Mouse (Mus musculus) ES-E14 (cell line): ENCODE data around the gene Jak2. TPM values are rescaled to one million over a fixed set of nuclear protein-coding genes. Genes with fewer than 3 reads are reported as not detected.

Experiments
- DNase-seq: peaks from one replicate; pipeline ENCODE4 v3.0.0-alpha.2; 2013; ENCODE audit warnings: low read depth, low spot score
- H3K27ac ChIP-seq: 2 replicates; pipeline ENCODE4 v1.5.1; 2012; ENCODE audit warnings: low read depth, mild to moderate bottlenecking, low read length, moderate library complexity, mixed read lengths; ENCODE audit not compliant: poor library complexity, insufficient read depth, severe bottlenecking
- H3K36me3 ChIP-seq: 2 replicates; pipeline ENCODE4 v1.6.1; 2012; ENCODE audit warnings: mild to moderate bottlenecking, low read length, moderate library complexity, mixed read lengths; ENCODE audit not compliant: control insufficient read depth, poor library complexity, insufficient read depth, severe bottlenecking
- H3K4me1 ChIP-seq, 2 experiments: fragments of 150-350 bp in 1 of 2; sonication (generic) in 1 of 2; 2 replicates each; pipeline ENCODE4 v1.6.1; 2012; ENCODE audit warnings: low read length in 2 of 2, mild to moderate bottlenecking in 1 of 2, mixed read lengths in 1 of 2; ENCODE audit not compliant: control insufficient read depth in 2 of 2, insufficient read depth in 2 of 2, poor library complexity in 1 of 2
- H3K4me3 ChIP-seq, 2 experiments: fragments of 150-350 bp in 1 of 2; sonication (generic) in 1 of 2; 2 replicates each; pipeline ENCODE4 v1.5.1; 2012; ENCODE audit warnings: low read length in 2 of 2, low read depth in 1 of 2, mild to moderate bottlenecking in 1 of 2, mixed read lengths in 1 of 2; ENCODE audit not compliant: insufficient read depth in 1 of 2, poor library complexity in 1 of 2, severe bottlenecking in 1 of 2
- H3K9ac ChIP-seq: 2 replicates; pipeline ENCODE4 v1.6.1; 2012; ENCODE audit warnings: low read depth, mild to moderate bottlenecking, low read length, mixed read lengths; ENCODE audit not compliant: poor library complexity, insufficient read depth, severe bottlenecking
- H3K9me3 ChIP-seq: fragments of 150-350 bp; sonication (generic); 2 replicates; pipeline ENCODE4 v1.6.1; 2012; ENCODE audit warnings: low read depth, mild to moderate bottlenecking, low read length; ENCODE audit not compliant: control insufficient read depth, insufficient read depth
- CHD2 ChIP-seq: IDR thresholded peaks from 2 replicates; pipeline ENCODE4 v1.6.1; 2014; ENCODE audit warnings: mild to moderate bottlenecking, low read depth, low read length, inconsistent platforms
- HCFC1 ChIP-seq: IDR thresholded peaks from 2 replicates; pipeline ENCODE4 v1.6.1; 2012; ENCODE audit warnings: low read length, inconsistent platforms, borderline replicate concordance; ENCODE audit not compliant: insufficient read depth
- MAFK ChIP-seq: IDR thresholded peaks from 2 replicates; pipeline ENCODE4 v1.6.1; 2014; ENCODE audit warnings: mild to moderate bottlenecking, low read depth, low read length, inconsistent platforms; ENCODE audit not compliant: insufficient read depth
- ZC3H11A ChIP-seq: IDR thresholded peaks from 2 replicates; pipeline ENCODE4 v1.6.1; 2012; ENCODE audit warnings: low read depth, mild to moderate bottlenecking, inconsistent platforms, low read length, borderline replicate concordance
- ZNF384 ChIP-seq: IDR thresholded peaks from 2 replicates; pipeline ENCODE4 v1.6.1; 2012; ENCODE audit warnings: low read depth, low read length, inconsistent platforms
- in situ Hi-C, 2 experiments: fragments of 600-800 bp; cut with MboI; formaldehyde crosslinking; loops; one replicate each; pipeline ENCODE4 v1.15.1; 2025; ENCODE audit warnings: low sequenced_read_pairs in 2 of 2, inconsistent platforms in 1 of 2; ENCODE audit not compliant: unreplicated experiment in 2 of 2
- total RNA-seq: library from RNA; depleted of rRNA; stranded (reverse); fragments of 300-350 nt; gene quantifications from 2 replicates; pipeline ENCODE4 v1.2.3, GENCODE M21; 2012

Gene Jak2
- total RNA-seq, 1 experiment: 12.2 TPM

DNA sequence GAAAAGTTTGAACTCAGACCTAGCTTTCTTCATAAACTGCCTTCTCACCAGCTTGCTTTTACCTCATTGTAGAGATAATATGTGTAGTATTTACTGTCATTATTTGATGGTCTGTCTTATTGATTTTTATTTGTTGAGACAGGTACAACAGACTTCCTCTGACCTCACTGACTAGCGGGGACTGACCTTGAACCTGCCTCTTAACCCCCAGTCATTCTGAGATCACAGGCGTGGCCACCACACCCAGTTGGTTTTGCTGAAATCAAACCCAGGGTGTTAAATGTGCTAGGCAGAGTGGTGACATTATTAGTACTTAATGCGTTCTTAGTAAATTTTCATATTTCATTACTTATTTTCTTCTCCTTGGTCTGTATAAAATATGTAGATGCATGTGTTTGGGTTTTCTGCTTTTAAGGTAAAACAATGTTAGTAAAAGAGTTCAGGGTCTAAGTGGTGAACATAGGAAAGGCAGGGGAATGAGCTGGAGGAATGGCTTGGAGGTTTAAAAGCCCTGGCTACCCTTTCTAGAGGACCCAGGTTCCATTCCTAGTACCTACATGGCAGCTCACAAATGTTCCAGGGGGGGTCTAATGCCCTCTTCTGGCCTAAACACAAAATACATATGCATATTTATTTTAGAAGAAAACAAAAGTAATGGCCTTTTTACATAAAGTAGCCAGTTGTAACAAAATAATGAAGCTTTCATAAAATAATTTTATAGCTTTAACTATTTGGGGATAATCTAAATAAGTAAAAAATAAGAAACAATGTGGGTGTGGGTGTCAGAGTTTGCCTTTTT lies 20.6 kb downstream of the Jak2 start:
- Histone ChIP-seq H3K4me1 (peaks cover 6 to 12% of the 10 kb centered on the region in 2 experiments; a peak in 3 of 4 replicates), H3K9me3 (no peaks in the 10 kb centered on the region), H3K36me3 (no peaks in the 10 kb centered on the region), H3K27ac (0 out of 2 replicates have a peak overlapping the region, but pooled peaks have one; percentile 47), H3K4me3 (no peak overlapping the region), H3K9ac (no peak overlapping the region)
- in situ Hi-C loops: no loop called here
- TF ChIP-seq HCFC1 (no peak), CHD2 (no peak), MAFK (no peak), ZNF384 (no peak; the same call in 1 of the 2 replicates), ZC3H11A (no peak)
- no peak for DNase-seq

DNA sequence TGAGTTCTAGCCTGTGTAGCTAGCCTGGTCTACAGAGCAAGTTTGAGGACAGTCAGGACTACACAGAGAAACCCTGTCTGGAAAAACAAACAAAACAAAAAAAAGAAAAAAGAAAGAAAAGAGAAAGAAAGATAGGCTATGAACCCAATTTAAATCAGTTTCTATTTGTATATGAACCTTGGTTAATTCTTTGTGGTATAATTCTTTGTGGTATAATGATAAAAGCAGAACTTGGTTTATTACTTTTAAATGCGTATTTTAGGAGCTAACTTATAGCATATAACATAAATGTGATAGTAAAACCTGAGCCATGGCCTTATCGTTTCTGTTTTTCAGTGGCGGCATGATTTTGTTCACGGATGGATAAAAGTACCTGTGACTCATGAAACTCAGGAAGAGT lies 24.8 kb downstream of the Jak2 start:
- Histone ChIP-seq H3K27ac (no peak overlapping the region), H3K36me3 (no peaks in the 10 kb centered on the region), H3K4me3 (no peak overlapping the region), H3K4me1 (peaks cover 0 to 6% of the 10 kb centered on the region in 2 experiments; a peak in 2 of 4 replicates), H3K9me3 (no peaks in the 10 kb centered on the region), H3K9ac (no peak overlapping the region)
- TF ChIP-seq CHD2: no peak
- TF ChIP-seq HCFC1: no peak
- no peak for TF ChIP-seq MAFK
- TF ChIP-seq ZNF384: no peak
- no peak for TF ChIP-seq ZC3H11A
- DNase-seq: no peak
- in situ Hi-C loops: no loop called here

DNA sequence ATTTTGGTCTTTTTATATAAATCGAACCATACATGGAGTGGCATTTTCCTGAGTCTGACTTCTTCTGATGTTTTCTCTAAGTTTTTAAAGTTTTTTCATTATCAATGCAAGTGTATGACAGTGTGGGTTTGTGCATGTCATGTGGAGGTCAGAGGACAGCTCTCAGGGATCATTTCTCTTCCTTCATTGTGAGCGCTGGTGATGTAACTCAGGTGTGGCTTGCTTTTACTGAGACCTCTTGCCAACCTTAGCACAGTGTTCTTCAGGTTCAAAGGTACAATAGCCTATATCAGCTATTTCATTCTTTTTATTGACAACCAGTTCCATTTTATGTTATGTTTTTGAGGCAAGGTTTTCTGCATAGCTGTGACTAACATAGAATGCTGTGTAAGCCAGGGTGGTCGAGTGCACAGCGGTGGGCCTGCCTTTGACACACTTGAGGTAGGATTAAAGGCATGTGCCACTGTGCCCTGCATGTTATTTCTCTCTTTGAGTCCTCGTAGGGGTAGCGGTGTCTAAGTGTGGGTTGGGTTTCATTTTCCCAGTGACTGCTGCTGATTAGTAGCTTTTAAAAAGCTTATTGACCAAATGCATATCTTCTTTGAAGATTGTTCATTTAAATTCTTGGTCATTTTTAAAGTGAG lies 27.4 kb downstream of the Jak2 start:
- Histone ChIP-seq H3K9me3 (no peaks in the 10 kb centered on the region), H3K36me3 (no peaks in the 10 kb centered on the region), H3K4me3 (no peak overlapping the region), H3K4me1 (no peaks in the 10 kb centered on the region), H3K27ac (no peak overlapping the region), H3K9ac (no peak overlapping the region)
- in situ Hi-C loops: no loop called here
- TF ChIP-seq ZNF384: no peak
- TF ChIP-seq ZC3H11A: no peak
- no peak for TF ChIP-seq MAFK
- TF ChIP-seq CHD2: no peak
- no peak for TF ChIP-seq HCFC1
- no peak for DNase-seq

DNA sequence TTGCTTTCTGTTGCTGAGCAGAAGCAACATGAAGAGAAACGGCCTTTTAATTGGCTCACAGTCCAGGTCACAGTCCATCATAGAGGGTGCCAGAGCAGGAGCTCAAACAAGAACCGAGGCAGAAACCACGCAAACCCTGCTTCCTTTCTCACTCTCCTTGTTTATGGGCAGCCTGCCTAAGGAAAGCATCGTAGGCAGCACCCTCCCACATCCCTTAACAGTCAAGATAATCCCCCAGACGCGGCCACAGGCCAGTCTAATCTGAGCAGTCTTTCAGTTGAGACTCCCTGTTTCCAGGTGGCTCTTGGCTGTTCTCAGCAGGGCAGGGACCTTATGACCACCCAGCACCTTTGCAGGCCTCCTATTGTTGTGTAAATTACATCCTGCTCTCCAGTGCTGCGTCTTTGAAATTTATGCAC lies 33.8 kb downstream of the Jak2 start:
- peak overlapping the region; percentile 48 for H3K27ac ChIP-seq
- DNase-seq: peak; percentile 36
- H3K36me3 ChIP-seq: no peaks in the 10 kb centered on the region
- in situ Hi-C loops: no loop called here
- H3K4me3 ChIP-seq: peak overlapping the region; percentile 12 to 38; a peak in 3 of 4 replicates
- no peaks in the 10 kb centered on the region for H3K9me3 ChIP-seq
- H3K9ac ChIP-seq: peak overlapping the region; percentile 10; the same call in 1 of the 2 replicates
- peaks cover 9% of the 10 kb centered on the region in 2 experiments; a peak in 2 of 4 replicates for H3K4me1 ChIP-seq
- TF ChIP-seq CHD2 (no peak), HCFC1 (no peak), ZC3H11A (no peak), MAFK (no peak), ZNF384 (no peak)
